Mouse (Mus musculus): ENCODE measurements at regions not wholly inside any gene's neighbourhood (a gene's known extent, or its start where the extent isn't known, plus 50 kb on each side); places are given as distances from the start of the nearest gene placed in this dataset.
A peak's percentile ranks its signal among the peaks of the same experiment; 100 is the strongest.

- no peak for DNase-seq
- intact Hi-C loops (cut with DNase I), result no loop called here
Measured at GRCm38 (mm10) chr4:95364376-95365082, 192.8 kb upstream of the Fggy start.

- intact Hi-C loops (cut with DNase I), result loop anchor here (5.0 kb wide), 1 partner anchor 324 kb away; the partner anchor contains the start of gene Jun
- no peak for DNase-seq
Measured at GRCm38 (mm10) chr4:95376386-95376785, 180.9 kb upstream of the Fggy start.

- peak; percentile 40 to 47 for DNase-seq
- intact Hi-C loops (cut with DNase I), result loop anchor here (5.0 kb wide), 1 partner anchor 325 kb away; the partner anchor contains the start of gene Jun
Measured at GRCm38 (mm10) chr4:95377222-95378134, 179.8 kb upstream of the Fggy start.

GRCm38 (mm10) chr4:95378645-95379044 is 178.7 kb upstream of the Fggy start:
- DNase-seq, result peak in 1 of 2 experiments; percentile 16
- intact Hi-C loops (cut with DNase I), result loop anchor here (5.0 kb wide), 1 partner anchor 326 kb away; the partner anchor contains the start of gene Jun

- intact Hi-C loops (cut with DNase I), result no loop called here
- no peak for DNase-seq
Measured at GRCm38 (mm10) chr4:95383216-95383892, 174.0 kb upstream of the Fggy start.

- intact Hi-C loops (cut with DNase I), result no loop called here
- DNase-seq, result no peak
Measured at GRCm38 (mm10) chr4:95385552-95385951, 171.8 kb upstream of the Fggy start.

GRCm38 (mm10) chr4:95386021-95386420 is 171.3 kb upstream of the Fggy start:
- DNase-seq, result no peak
- intact Hi-C loops (cut with DNase I), result no loop called here

- DNase-seq, result no peak
- intact Hi-C loops (cut with DNase I), result no loop called here
Measured at GRCm38 (mm10) chr4:95388556-95388955, 168.8 kb upstream of the Fggy start.

- intact Hi-C loops (cut with DNase I), result no loop called here
- peak in 1 of 2 experiments; percentile 17 for DNase-seq
Measured at GRCm38 (mm10) chr4:95389647-95390046, 167.7 kb upstream of the Fggy start.

- intact Hi-C loops (cut with DNase I), result no loop called here
Measured at GRCm38 (mm10) chr4:95390549-95390948, 166.8 kb upstream of the Fggy start.

GRCm38 (mm10) chr4:95395746-95396145 is 161.6 kb upstream of the Fggy start:
- DNase-seq, result no peak
- intact Hi-C loops (cut with DNase I), result no loop called here

More at GRCm38 (mm10) chr4:95390549-95390948, 166.8 kb upstream of the Fggy start:
- no peak for DNase-seq

- DNase-seq, result no peak
- intact Hi-C loops (cut with DNase I), result no loop called here
Measured at GRCm38 (mm10) chr4:95398301-95398700, 159.0 kb upstream of the Fggy start.

- intact Hi-C loops (cut with DNase I), result no loop called here
- DNase-seq, result no peak
Measured at GRCm38 (mm10) chr4:95402273-95402672, 155.0 kb upstream of the Fggy start.

GRCm38 (mm10) chr4:95417075-95417474 is 140.2 kb upstream of the Fggy start:
- peak in 1 of 2 experiments; percentile 15 for DNase-seq
- intact Hi-C loops (cut with DNase I), result no loop called here

- no peak for DNase-seq
- intact Hi-C loops (cut with DNase I), result no loop called here
Measured at GRCm38 (mm10) chr4:95426563-95426962, 130.7 kb upstream of the Fggy start.

- intact Hi-C loops (cut with DNase I), result no loop called here
- DNase-seq, result no peak
Measured at GRCm38 (mm10) chr4:95434543-95434942, 122.8 kb upstream of the Fggy start.

GRCm38 (mm10) chr4:95435080-95435479 is 122.2 kb upstream of the Fggy start:
- intact Hi-C loops (cut with DNase I), result no loop called here
- DNase-seq, result no peak

GRCm38 (mm10) chr4:95439834-95440233 is 117.5 kb upstream of the Fggy start:
- intact Hi-C loops (cut with DNase I), result no loop called here
- no peak for DNase-seq

GRCm38 (mm10) chr4:95443854-95444811 is 113.2 kb upstream of the Fggy start:
- intact Hi-C loops (cut with DNase I), result no loop called here
- DNase-seq, result no peak

GRCm38 (mm10) chr4:95450286-95450685 is 107.0 kb upstream of the Fggy start:
- intact Hi-C loops (cut with DNase I), result no loop called here

More at GRCm38 (mm10) chr4:95450286-95450685, 107.0 kb upstream of the Fggy start:
- no peak for DNase-seq
